Mouse (Mus musculus) lung, adult 2 months (tissue): ENCODE measurements around the gene Gm20388. TPM values are rescaled to one million over a fixed set of nuclear protein-coding genes. Genes with fewer than 3 reads are reported as not detected.

Experiments
- DNase-seq: peaks from one replicate; pipeline ENCODE4 v3.0.0; 2022
- H3K4me1 ChIP-seq: fragments of 200-500 bp; 2 replicates; pipeline ENCODE4 v1.6.1; 2011; ENCODE audit warnings: low read length; ENCODE audit not compliant: control insufficient read depth, insufficient read depth
- H3K4me3 ChIP-seq: fragments of 200-500 bp; replicated peaks from 2 replicates; pipeline ENCODE3; 2011; ENCODE audit warnings: low read depth, mild to moderate bottlenecking, control low read depth, low read length; ENCODE audit errors: extremely low read depth
- CTCF ChIP-seq: fragments of 200-500 bp; IDR thresholded peaks from 2 replicates; pipeline ENCODE4 v1.5.1; 2011; ENCODE audit warnings: mild to moderate bottlenecking, low read length, control low read depth; ENCODE audit not compliant: insufficient read depth
- POLR2A ChIP-seq: fragments of 200-500 bp; IDR thresholded peaks from 2 replicates; pipeline ENCODE4 v1.6.1; 2011; ENCODE audit warnings: low read depth, mild to moderate bottlenecking, control low read depth, low read length, borderline replicate concordance; ENCODE audit errors: extremely low read depth
- WGBS: fragments of 180-500 bp; shearing (Covaris S2); methylation state at CpG from one replicate; pipeline ENCODE4 v1.1.7; 2018; 5-methylcytosine and 5-hydroxymethylcytosine counted together
- polyA plus RNA-seq: library from polyadenylated mRNA; depleted of rRNA; stranded (reverse); fragments of >200 nt; gene quantifications from 2 replicates; pipeline ENCODE4 v1.2.3, GENCODE M21; 2012

Gene Gm20388
- polyA plus RNA-seq, 1 experiment: 67.8 TPM

DNA sequence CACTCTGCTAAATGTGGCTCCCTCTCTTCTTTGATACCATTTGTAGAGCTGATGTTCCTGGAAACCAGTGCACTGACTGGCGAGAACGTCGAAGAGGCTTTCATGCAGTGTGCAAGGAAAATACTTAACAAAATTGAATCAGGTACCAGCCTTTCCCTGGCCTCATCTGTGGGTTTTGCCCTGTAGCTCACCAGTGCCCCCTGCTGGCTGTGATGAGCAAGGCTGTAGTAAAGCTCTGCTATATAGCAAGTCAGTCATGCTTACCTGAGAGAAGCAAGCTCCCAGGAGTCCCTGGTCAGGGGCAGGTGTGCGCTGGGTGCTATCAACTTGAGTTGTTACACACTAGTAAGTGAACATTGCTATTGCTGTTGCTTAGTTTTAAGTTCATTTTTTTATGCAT lies 3922.1 kb downstream of the Gm20388 start:
- Histone ChIP-seq H3K4me1 (no peaks in the 10 kb centered on the region), H3K4me3 (no peak overlapping the region)
- WGBS: 95% methylated on average over 4 of the region's 4 CpGs
- peak; percentile 91 for TF ChIP-seq CTCF
- TF ChIP-seq POLR2A: no peak
- DNase-seq: peak; percentile 66

GRCm38 (mm10) chr8:123835451-123835850 lies 3924.8 kb downstream of the Gm20388 start:
- DNase-seq: peak; percentile 48
- 57% methylated on average over 9 of the region's 9 CpGs for WGBS
- Histone ChIP-seq H3K4me1 (no peaks in the 10 kb centered on the region), H3K4me3 (no peak overlapping the region)
- TF ChIP-seq POLR2A: no peak
- peak; percentile 68 for TF ChIP-seq CTCF

DNA sequence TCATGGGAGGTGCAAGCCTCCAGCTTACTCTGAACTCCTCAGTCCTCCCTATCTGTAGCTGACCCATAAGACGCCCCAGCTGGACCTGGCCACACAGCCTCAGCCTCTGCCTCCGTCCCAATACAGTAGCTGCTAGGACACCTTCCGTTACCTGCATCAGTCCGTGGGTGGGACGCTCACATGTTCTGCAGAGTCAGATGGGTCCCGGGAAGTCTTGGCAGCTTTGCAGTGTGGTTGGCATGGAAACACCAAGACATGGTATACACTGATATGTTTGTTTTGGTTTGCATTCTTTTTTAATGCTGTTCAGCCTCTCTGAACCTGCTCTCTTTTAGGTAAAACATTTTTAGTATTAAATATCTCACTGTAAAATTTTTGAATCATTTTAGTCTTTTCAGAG lies 3925.7 kb downstream of the Gm20388 start:
- DNase-seq: no peak
- no peaks in the 10 kb centered on the region for H3K4me1 ChIP-seq
- no peak overlapping the region for H3K4me3 ChIP-seq
- no peak for TF ChIP-seq POLR2A
- TF ChIP-seq CTCF: no peak
- 86% methylated on average over 6 of the region's 6 CpGs for WGBS

DNA sequence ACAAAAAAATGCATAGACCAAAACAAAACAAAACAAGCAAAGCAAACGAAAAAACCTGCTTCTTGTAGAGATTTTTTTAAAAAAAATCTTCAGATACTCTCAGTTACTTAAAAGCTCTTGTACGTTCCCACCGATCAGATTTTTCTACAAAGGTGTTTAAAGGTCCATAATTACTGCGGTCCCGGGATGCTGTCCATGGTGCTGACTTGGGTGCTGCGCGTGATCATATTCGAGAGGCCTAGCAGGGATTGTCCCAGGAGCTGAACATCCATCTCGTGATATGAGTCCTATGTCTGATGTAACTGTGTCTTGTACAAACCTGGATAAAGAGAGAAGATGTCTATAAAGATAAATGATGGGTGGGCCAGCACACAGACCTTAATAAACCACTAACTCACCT lies 3927.9 kb downstream of the Gm20388 start:
- no peak for DNase-seq
- TF ChIP-seq CTCF: no peak
- TF ChIP-seq POLR2A: no peak
- 67% methylated on average over 9 of the region's 9 CpGs for WGBS
- no peaks in the 10 kb centered on the region for H3K4me1 ChIP-seq
- no peak overlapping the region for H3K4me3 ChIP-seq

DNA sequence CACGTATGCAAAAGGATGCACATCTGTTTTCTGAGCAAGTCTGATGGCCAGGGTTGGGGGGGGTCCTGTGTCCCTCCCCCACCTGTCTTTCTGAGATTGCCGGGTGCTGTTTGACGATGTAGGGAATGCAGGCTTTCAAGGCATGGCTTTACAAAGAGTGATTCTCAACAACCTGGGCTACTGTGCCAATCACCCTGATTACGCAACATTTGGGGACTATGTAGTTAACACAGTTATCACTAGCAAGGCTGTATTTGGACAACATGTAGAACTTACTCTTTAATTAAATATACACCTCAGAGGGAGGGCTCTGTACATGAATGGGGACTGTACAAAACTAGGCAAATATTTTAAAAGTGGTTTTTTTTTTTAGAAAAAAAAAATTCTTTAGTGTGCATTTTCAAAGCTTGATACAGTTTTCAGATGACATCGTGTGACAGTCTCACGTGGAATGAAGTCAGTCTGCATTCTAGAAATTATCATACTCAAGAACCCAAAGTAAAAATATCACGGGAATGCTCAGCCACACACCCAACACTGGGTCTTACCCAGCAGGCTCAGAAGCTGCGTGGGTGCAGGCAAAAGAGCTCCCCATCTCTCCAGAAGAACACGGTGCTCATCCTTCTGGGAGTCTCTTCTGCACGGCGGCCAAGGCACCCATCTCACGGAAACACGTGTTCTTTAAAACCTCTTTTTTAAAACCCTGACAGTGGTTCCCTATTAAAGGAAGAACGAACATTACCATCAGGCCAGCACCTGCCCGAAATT lies 3930.1 kb downstream of the Gm20388 start:
- no peaks in the 10 kb centered on the region for H3K4me1 ChIP-seq
- TF ChIP-seq CTCF (no peak), POLR2A (no peak)
- no peak for DNase-seq
- 88% methylated on average over 15 of the region's 15 CpGs for WGBS
- H3K4me3 ChIP-seq: no peak overlapping the region

GRCm38 (mm10) chr8:123842086-123842485 lies 3931.4 kb downstream of the Gm20388 start:
- Histone ChIP-seq H3K4me3 (no peak overlapping the region), H3K4me1 (no peaks in the 10 kb centered on the region)
- no peak for DNase-seq
- no peak for TF ChIP-seq POLR2A
- TF ChIP-seq CTCF: no peak
- WGBS: 86% methylated on average over 12 of the region's 12 CpGs

- 78% methylated on average over 7 of the region's 7 CpGs for WGBS
- no peak overlapping the region for H3K4me3 ChIP-seq
- H3K4me1 ChIP-seq: no peaks in the 10 kb centered on the region
- TF ChIP-seq CTCF: no peak
- TF ChIP-seq POLR2A: no peak
- no peak for DNase-seq
These were observed 3933.7 kb downstream of the Gm20388 start for GRCm38 (mm10) chr8:123844341-123844740.

DNA sequence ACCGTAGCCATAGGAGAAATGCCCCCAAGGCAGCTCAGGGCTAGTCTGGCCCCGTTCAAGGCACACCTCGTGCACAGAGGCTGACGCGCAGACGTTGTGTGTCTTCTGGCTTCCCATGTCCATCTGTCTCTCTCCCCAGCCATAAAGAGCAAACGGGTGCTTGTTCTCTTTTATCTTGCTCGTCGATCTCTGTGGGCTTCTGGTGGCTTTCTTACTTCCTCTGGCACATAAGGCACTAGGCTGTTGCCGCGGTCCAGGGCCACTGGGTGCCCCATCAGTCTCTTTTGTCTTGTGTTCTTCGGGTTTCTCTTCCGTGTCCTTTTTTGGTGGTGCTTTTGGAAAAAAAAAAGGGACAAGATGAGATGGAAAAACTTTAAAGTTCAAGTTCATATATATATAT lies 3934.5 kb downstream of the Gm20388 start:
- TF ChIP-seq CTCF: no peak
- WGBS: 83% methylated on average over 13 of the region's 13 CpGs
- no peak overlapping the region for H3K4me3 ChIP-seq
- no peak for DNase-seq
- no peaks in the 10 kb centered on the region for H3K4me1 ChIP-seq

DNA sequence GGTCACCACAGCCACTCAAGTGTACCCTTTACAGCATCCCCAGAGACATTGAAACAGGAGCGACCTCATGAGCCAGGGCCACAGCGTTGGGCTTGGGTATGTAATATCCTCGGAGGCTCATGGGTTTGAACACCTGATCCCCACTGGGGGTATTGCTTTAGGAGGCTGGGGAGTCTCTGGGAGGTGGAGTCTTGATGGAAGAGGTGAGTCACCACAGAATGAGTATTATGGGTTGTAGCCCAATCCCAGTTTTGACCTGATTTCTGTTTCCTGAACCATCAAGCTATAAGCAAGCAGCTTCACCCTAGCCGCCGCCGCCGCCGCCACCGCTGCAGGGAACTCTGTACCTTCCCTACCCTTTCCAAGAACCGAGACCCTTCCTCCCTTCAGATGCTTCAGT lies 3935.3 kb downstream of the Gm20388 start:
- Histone ChIP-seq H3K4me1 (no peaks in the 10 kb centered on the region), H3K4me3 (no peak overlapping the region)
- 90% methylated on average over 10 of the region's 10 CpGs for WGBS
- DNase-seq: no peak
- TF ChIP-seq POLR2A (no peak), CTCF (no peak)

DNA sequence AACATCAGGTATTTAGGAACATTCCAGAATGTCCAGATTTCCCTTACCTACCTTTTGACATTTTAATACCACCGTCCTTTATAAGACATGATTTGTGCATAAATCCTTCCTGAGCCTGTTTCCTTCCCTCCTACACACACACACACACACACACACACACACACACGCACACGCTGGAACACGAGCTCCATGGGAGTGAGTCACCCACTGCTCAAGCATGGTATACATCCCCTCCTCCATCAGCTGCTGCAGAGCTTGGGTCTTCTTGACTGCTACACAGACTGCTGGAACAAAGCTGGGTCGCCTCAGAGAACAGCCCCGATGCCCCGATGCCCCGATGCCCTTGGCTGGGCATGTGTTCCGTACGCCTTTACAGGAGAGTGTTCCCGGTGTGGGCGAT lies 3935.9 kb downstream of the Gm20388 start:
- TF ChIP-seq POLR2A (no peak), CTCF (no peak)
- no peak for DNase-seq
- 83% methylated on average over 12 of the region's 12 CpGs for WGBS
- Histone ChIP-seq H3K4me3 (no peak overlapping the region), H3K4me1 (no peaks in the 10 kb centered on the region)

DNA sequence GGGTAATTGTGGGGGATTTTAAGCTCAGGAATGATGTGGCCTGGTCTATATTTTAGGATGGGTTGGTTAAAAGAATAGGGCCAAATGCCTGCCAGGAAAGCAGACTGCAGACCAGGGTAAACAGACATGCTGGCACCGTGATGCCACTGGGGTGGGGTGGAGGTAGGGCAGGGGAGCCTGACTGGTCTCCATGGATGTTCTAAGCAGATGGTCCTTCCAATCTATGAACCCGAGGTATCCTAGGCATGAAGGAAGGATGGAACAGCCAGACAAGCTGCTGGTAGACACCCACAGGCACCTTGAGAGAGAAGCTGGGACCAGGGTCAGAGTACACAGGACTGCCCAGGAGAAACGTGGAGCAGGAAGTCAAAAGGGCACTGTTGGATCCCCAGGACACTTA lies 3936.9 kb downstream of the Gm20388 start:
- Histone ChIP-seq H3K4me3 (no peak overlapping the region), H3K4me1 (no peaks in the 10 kb centered on the region)
- TF ChIP-seq POLR2A (no peak), CTCF (no peak)
- no peak for DNase-seq
- 56% methylated on average over 3 of the region's 3 CpGs for WGBS
